ENCODE assay signal across 8 mouse cellular contexts in genomic region chr7:79649005-79649404, GRCm38 (mm10). TPM values are rescaled to one million over a fixed set of nuclear protein-coding genes. Genes with fewer than 3 reads are reported as not detected.
DNase-seq lines count a peak whose midpoint lies in the region.

No protein-coding gene starts in this region.

- peak; percentile 7 for DNase-seq in gastrocnemius, adult 18-20 months (ENCODE audit: low spot score)
- DNase-seq in gastrocnemius, postnatal 25 days = no peak
- DNase-seq in A20 (ENCODE audit: low read depth, low spot score) = peak; percentile 61
- DNase-seq in adrenal gland, adult 8-10 months = peak; percentile 14
- peak; percentile 45 for DNase-seq in embryo, embryonic 11.5 days (ENCODE audit: low read depth, low spot score)
- DNase-seq in layer of hippocampus, adult 18-20 months (ENCODE audit: low spot score in 2 of 2) = peak; percentile 19 to 72
- DNase-seq in lung, postnatal 10 days = peak; percentile 55
- peak; percentile 28 to 69 for DNase-seq in spleen, postnatal 10 days (ENCODE audit: low spot score in 2 of 2)

RNA-seq across cellular contexts. Expression of gene Ticrr, which starts 11.0 kb away (rescaled TPM):
- not detected for total RNA-seq in gastrocnemius, adult 18-20 months (2021)
- total RNA-seq in gastrocnemius, postnatal 25 days (2021) = under 1 TPM; 0.05 to 0.13 TPM
- total RNA-seq in adrenal gland, adult 8-10 months (2022) = under 1 TPM; 0.05 to 0.59 (median 0.12) TPM
- not detected for total RNA-seq in layer of hippocampus, adult 18-20 months (2021)

RNA-seq across cellular contexts. Expression of gene Rhcg, which starts 31.5 kb away (rescaled TPM):
- total RNA-seq in gastrocnemius, adult 18-20 months (2021) = not detected
- total RNA-seq in gastrocnemius, postnatal 25 days (2021) = not detected
- 10 to 100 TPM; 28.1 to 57.4 (median 34.7) TPM for total RNA-seq in adrenal gland, adult 8-10 months (2022)
- total RNA-seq in layer of hippocampus, adult 18-20 months (2021) = 1 to 10 TPM in 1 of 2 experiments, under 1 TPM in 1; 0.82 to 1.8 TPM

Comparison
In these comparisons a context has a peak if more than half of its experiments do, and no peak if none do; other contexts are left out.
1. RNA of gene Rhcg, which starts 31.5 kb away (total RNA-seq): 28.1 to 57.4 TPM in adrenal gland, adult 8-10 months; 0.82 to 1.8 TPM in layer of hippocampus, adult 18-20 months, not detected in gastrocnemius, postnatal 25 days and not detected in gastrocnemius, adult 18-20 months; every median in the first group is over 10 times any median in the second.